Mouse (Mus musculus) CD8-positive naive resting alpha-beta T cell, adult 2 months (primary cell): ENCODE measurements around the gene Mmp23.
"Not testable (repeated sequence)": the region's sequence is repeated elsewhere in the genome, so short reads cannot be mapped to it uniquely, and the experiment has no call there.

Experiments used
- DNase-seq, 2 experiments: peaks; one replicate each; pipeline ENCODE4 v3.0.0; 2022; ENCODE audit warnings: low read depth in 2 of 2, low spot score in 2 of 2

The Mmp23 gene

GRCm38 (mm10) chr4:155653086-155653450 lies at the start of gene Mmp23:
Gene Mmp23 (minus strand): TSS chr4:155653384.
- no peak for DNase-seq

GRCm38 (mm10) chr4:155700425-155700824 lies 47.2 kb upstream of the Mmp23 start:
- DNase-seq: no peak

DNA sequence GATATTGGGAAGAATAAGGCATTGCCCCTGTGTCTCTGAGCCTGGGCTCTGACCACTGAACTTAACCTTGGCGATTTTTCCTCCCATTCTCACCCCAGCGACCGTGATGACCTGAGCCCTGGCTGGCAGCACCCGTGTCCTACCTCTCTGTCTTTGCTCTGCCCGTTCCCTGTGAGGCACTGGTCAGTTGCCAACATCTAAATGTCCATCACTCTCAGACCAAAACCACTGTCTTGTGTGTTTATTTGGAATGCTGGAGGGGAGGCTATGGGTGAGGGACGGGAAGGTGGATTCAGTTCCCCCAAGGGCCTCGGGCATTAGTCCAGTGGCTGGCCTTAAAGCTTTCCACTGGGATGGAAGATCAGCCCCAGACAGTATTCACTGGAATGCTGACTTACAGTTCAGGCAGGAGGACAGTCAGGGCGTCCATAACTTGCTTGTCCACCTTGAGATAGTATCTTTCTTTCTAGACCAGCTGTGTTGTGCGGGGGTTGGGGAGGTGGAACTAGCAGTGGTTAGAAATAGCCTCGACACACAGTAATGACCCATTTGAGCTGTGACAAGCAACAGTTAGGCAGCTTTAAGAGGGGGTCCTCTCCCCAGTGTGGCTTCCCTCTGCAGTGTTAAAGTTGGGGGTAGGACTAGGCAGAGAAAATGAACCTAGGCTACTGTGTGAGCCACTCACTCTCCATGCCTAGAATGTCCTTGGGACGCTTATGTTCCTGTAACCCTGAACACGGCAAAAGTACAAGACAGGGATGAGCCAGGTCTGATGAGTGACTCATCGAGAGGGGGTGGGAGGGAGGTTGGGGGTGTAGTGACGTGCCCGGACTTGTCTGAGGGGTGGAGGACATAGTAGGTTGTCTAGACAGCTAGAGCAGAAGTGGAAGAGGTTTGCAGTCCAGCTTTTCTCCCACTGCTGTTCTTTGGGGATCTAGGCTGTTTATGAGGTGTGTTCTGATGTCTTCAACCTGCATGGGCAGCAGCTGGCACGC lies 43.4 kb upstream of the Mmp23 start:
- DNase-seq: no peak

GRCm38 (mm10) chr4:155695531-155696062 lies 42.4 kb upstream of the Mmp23 start:
- no peak for DNase-seq

- peak; percentile 71 to 77 for DNase-seq
These were observed 41.6 kb upstream of the Mmp23 start for GRCm38 (mm10) chr4:155694482-155695401.

GRCm38 (mm10) chr4:155694111-155694481 lies 40.9 kb upstream of the Mmp23 start, which contains the start of gene Fndc10:
Gene Fndc10 (plus strand): TSS chr4:155694342.
- peak; percentile 25 to 42 for DNase-seq

DNA sequence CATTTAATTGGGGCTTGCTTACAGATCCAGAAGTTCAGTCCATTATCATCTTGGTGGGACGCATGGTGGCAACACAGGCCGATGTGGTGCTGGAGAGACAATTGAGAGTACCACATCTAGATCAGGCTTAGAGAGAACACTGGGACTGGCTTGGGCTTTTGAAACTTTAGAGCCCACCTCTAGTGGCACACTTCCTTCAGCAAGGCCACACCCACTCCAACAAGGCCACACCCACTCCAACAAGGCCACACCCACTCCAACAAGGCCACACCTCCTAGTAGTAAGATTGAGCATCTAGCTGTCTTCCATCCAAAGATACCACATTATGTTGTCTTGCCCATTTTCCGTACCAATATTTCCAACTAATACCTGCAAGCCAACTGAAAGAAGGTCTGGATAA lies 39.2 kb upstream of the Mmp23 start:
- peak in 1 of 2 experiments; percentile 32 for DNase-seq

- no peak for DNase-seq
These were observed 37.6 kb upstream of the Mmp23 start for GRCm38 (mm10) chr4:155690571-155691375.

- DNase-seq: not testable (repeated sequence)
These were observed 34.6 kb upstream of the Mmp23 start for GRCm38 (mm10) chr4:155687764-155688163.

DNA sequence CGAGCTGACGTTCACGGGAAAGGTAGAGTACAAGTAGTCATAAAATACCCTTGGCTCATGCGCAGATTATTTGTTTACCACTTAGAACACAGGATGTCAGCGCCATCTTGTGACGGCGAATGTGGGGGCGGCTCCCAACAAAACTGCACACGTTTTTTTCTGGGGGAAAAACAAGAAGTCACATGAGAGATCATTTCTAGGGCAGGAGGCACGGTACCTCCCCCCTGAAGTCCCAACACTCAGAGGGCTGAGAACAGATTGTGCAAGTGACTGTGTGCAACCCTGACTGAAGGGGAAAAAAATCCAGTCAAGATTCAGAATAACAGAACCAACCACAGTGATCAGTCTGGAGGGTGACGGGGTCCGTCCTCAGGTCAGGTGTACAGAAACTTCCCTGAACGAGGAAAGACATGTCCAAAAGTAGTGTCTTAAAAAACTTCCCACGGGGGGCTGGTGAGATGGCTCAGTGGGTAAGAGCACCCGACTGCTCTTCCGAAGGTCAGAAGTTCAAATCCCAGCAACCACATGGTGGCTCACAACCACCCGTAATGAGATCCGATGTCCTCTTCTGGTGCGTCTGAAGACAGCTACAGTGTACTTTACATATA lies 30.6 kb upstream of the Mmp23 start:
- not testable (repeated sequence) for DNase-seq

DNA sequence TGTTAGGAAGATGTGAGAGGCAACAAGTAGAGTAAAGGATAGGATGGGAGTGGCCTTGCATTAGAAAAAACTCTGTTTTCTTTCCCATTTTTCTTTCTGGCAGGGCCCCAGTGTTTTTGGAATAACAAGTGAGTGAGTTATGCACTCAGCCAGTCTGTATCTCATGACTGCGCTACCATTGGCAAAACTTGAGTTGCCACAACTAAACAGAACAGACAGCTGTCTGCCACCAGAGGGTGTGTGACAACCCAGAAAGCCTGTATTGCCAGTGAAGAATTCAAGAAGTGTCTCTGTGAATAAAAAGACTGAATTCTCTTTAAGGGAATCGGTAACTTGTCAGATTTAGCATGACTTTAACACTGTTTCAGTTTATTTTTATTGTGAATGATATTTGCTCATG lies 22.8 kb upstream of the Mmp23 start:
- DNase-seq: no peak

DNA sequence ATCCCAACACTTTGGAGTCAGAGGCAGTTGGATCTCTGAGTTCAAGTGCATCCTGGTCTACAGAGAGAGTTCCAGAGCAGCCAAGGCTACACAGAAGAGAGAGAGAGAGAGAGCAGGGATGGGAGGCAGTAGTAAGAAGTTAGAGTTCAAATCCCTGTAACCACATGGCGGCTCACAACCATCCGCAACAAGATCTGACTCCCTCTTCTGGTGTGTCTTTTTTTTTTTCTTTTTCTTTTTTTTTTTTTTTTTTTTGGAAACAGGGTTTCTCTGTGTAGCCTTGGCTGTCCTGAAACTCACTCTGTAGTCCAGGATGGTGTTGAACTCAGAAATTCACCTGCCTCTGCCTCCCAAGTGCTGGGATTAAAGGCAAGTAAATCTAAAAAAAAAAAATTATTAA lies 18.9 kb upstream of the Mmp23 start:
- no peak for DNase-seq

DNA sequence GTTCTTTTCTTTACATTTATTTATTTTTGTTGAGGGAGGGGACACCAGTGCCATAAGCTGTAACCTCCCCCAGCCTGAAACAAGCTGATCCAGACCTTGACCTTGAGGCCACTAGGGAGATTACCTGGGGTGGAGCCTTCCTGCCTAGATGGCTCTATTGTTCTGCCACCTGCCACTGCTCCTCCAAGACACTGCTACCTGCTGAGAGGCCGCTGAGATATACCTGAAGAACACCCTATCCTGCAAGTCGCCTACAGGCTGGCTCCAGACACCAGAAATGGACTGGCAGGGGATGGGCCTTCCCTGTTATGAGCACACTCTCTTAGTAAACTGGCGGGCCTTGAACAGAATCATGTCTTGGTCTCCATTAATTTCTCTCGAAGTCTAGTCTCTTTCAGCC lies 17.1 kb upstream of the Mmp23 start:
- DNase-seq: not testable (repeated sequence)

- no peak for DNase-seq
These were observed 16.5 kb upstream of the Mmp23 start for GRCm38 (mm10) chr4:155669598-155670075.

DNA sequence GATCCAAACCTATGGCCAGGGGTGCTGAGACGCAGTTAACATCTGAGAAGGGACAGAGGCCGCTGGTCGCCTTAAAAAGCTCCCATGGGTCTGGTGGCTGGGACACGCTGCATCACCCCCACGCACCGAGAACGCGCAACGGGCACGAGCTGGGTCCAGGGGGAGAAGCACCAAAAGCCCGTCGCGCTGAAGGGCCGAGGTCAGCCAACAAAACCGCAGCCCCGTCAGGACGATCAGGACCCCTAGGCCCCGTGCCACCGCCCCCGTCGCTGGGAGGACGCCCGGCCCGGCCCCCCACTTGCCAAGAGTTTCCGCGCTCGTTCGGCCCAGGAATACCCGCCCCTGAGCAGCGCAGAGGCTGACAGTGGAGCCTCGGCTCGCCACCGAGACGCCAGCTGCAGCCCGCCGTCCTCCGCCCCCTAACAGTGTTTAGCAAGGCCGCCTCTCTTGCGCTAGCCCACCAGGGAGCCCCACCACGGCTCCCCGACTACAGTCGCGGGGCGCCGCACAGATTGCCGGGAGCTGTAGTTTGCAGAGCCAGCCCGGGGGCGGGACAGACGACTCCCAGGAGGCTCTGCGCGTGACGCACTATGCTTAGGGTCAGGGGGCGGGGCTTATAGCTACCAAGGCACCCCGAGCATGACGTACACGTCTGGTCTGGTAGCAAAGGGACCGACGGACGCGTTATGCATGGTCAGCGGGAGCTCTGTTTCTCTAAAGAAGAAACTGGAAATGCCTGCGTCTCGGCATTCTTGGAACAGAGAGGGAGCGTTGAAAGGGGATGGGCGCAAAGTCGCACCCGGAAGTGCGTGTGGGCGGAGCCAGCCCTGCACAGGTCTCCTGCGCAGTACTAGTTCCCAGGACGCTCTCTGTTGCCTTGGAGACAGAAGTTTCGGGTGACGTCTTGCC lies 15.8 kb upstream of the Mmp23 start, which contains the start of gene Mib2:
Gene Mib2 (minus strand): TSS at position 510 of the 909 bp plus-strand sequence.
- DNase-seq: peak; percentile 94 to 97

DNA sequence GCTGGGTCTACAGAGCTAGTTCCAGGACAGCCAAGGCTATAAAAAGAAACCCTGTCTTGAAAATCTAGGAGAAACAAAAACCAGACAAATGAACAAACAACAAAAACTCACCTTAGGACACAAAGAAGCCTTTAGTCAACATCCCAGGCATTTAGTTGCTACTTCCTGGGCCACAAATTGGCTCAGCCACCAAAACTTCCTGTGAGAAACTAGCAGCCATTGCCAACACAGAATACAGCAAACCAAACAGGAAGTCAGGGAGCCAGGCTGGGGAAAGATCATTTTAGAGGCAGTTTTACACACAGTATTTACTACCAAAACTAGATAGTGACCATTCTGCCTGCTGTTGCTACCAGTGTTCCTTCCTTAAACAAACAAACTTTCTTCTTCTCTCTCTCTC lies 13.7 kb upstream of the Mmp23 start:
- no peak for DNase-seq

GRCm38 (mm10) chr4:155660641-155661040 lies 7.5 kb upstream of the Mmp23 start:
- no peak for DNase-seq

DNA sequence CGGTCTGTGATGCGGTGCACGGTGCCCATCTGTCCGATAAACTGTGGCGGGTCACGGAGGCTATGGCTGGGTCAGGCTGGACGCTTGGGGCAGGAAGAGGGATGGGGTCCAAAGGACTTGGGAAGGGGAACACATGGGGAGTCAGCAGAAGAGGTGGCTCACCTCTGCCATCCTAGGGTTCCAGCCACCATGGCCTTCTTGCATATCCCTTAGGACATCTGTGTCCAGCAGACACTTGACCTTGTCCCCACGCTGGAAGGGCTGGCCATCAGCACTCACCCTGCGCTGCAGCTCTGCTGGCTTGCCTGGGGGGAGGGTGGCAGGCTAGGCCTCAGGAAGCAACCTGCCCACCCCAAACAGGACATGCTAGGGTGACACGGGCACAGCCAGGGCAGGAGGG lies 5.8 kb upstream of the Mmp23 start:
- no peak for DNase-seq

- DNase-seq: no peak
These were observed 3.1 kb upstream of the Mmp23 start for GRCm38 (mm10) chr4:155656214-155656751.
